Mouse (Mus musculus): ENCODE measurements around the gene Erich6. TPM values are rescaled to one million over a fixed set of nuclear protein-coding genes. Genes with fewer than 3 reads are reported as not detected.

The Erich6 gene
- polyA plus RNA-seq, 1 experiment from 2014 or later, result 0.05 TPM

GRCm38 (mm10) chr3:58678905-58679304 is 41.9 kb upstream of the Erich6 start:
- H3K4me1 ChIP-seq (ENCODE audit: control insufficient read depth, insufficient read depth, low read length), result peaks cover 26% of the 10 kb centered on the region
- H3K9me3 ChIP-seq (replicated peaks; ENCODE audit: control insufficient read depth, low read length), result no peaks in the 10 kb centered on the region
- H3K9ac ChIP-seq (ENCODE audit: low read length), result no peak overlapping the region
- H3K27me3 ChIP-seq (ENCODE audit: control insufficient read depth, insufficient read depth, low read length), result no peaks in the 10 kb centered on the region
- no peak overlapping the region for H3K4me3 ChIP-seq (replicated peaks; ENCODE audit: low read length)
- ATAC-seq (ENCODE audit: insufficient read depth, low FRiP score), result no peak
- 49% methylated on average over 2 of the region's 2 CpGs for WGBS
- H3K36me3 ChIP-seq (ENCODE audit: control insufficient read depth, insufficient read depth, low read length), result no peaks in the 10 kb centered on the region; the same call in 1 of the 2 replicates
- no peak overlapping the region for H3K4me2 ChIP-seq (ENCODE audit: low read depth, low read length)
- H3K27ac ChIP-seq (ENCODE audit: low read length), result no peak overlapping the region

GRCm38 (mm10) chr3:58678384-58678783 is 41.4 kb upstream of the Erich6 start:
- H3K27ac ChIP-seq (ENCODE audit: low read length), result no peak overlapping the region
- no peak overlapping the region for H3K9ac ChIP-seq (ENCODE audit: low read length)
- no peaks in the 10 kb centered on the region for H3K9me3 ChIP-seq (replicated peaks; ENCODE audit: control insufficient read depth, low read length)
- ATAC-seq (ENCODE audit: insufficient read depth, low FRiP score), result no peak
- no peaks in the 10 kb centered on the region; the same call in 1 of the 2 replicates for H3K36me3 ChIP-seq (ENCODE audit: control insufficient read depth, insufficient read depth, low read length)
- no peak overlapping the region for H3K4me2 ChIP-seq (ENCODE audit: low read depth, low read length)
- 58% methylated on average over 8 of the region's 8 CpGs for WGBS
- no peak overlapping the region for H3K4me3 ChIP-seq (replicated peaks; ENCODE audit: low read length)
- peaks cover 23% of the 10 kb centered on the region for H3K4me1 ChIP-seq (ENCODE audit: control insufficient read depth, insufficient read depth, low read length)
- no peaks in the 10 kb centered on the region for H3K27me3 ChIP-seq (ENCODE audit: control insufficient read depth, insufficient read depth, low read length)

- H3K27ac ChIP-seq (ENCODE audit: low read length), result no peak overlapping the region
- H3K4me3 ChIP-seq (replicated peaks; ENCODE audit: low read length), result no peak overlapping the region
- H3K4me1 ChIP-seq (ENCODE audit: control insufficient read depth, insufficient read depth, low read length), result peaks cover 21% of the 10 kb centered on the region
- H3K9ac ChIP-seq (ENCODE audit: low read length), result no peak overlapping the region
- no peaks in the 10 kb centered on the region for H3K9me3 ChIP-seq (replicated peaks; ENCODE audit: control insufficient read depth, low read length)
- ATAC-seq (ENCODE audit: insufficient read depth, low FRiP score), result no peak
- no peaks in the 10 kb centered on the region for H3K27me3 ChIP-seq (ENCODE audit: control insufficient read depth, insufficient read depth, low read length)
- 58% methylated on average over 3 of the region's 3 CpGs for WGBS
- no peaks in the 10 kb centered on the region; the same call in 1 of the 2 replicates for H3K36me3 ChIP-seq (ENCODE audit: control insufficient read depth, insufficient read depth, low read length)
- H3K4me2 ChIP-seq (ENCODE audit: low read depth, low read length), result no peak overlapping the region
Observed at GRCm38 (mm10) chr3:58677615-58678014, 40.6 kb upstream of the Erich6 start.

GRCm38 (mm10) chr3:58673295-58673694 is 36.3 kb upstream of the Erich6 start:
- 86% methylated on average over 5 of the region's 5 CpGs for WGBS
- Histone ChIP-seq H3K36me3 (ENCODE audit: control insufficient read depth, insufficient read depth, low read length) (no peaks in the 10 kb centered on the region; the same call in 1 of the 2 replicates), H3K27me3 (ENCODE audit: control insufficient read depth, insufficient read depth, low read length) (no peaks in the 10 kb centered on the region), H3K9me3 (replicated peaks; ENCODE audit: control insufficient read depth, low read length) (no peaks in the 10 kb centered on the region), H3K4me1 (ENCODE audit: control insufficient read depth, insufficient read depth, low read length) (peaks cover 3% of the 10 kb centered on the region), H3K9ac (ENCODE audit: low read length) (no peak overlapping the region), H3K4me3 (replicated peaks; ENCODE audit: low read length) (no peak overlapping the region), H3K4me2 (ENCODE audit: low read depth, low read length) (no peak overlapping the region), H3K27ac (ENCODE audit: low read length) (no peak overlapping the region)
- ATAC-seq (ENCODE audit: insufficient read depth, low FRiP score), result no peak

GRCm38 (mm10) chr3:58672481-58673183 is 35.6 kb upstream of the Erich6 start:
- H3K27me3 ChIP-seq (ENCODE audit: control insufficient read depth, insufficient read depth, low read length), result no peaks in the 10 kb centered on the region
- no peaks in the 10 kb centered on the region for H3K9me3 ChIP-seq (replicated peaks; ENCODE audit: control insufficient read depth, low read length)
- H3K27ac ChIP-seq (ENCODE audit: low read length), result no peak overlapping the region
- no peak overlapping the region for H3K4me2 ChIP-seq (ENCODE audit: low read depth, low read length)
- H3K4me3 ChIP-seq (replicated peaks; ENCODE audit: low read length), result no peak overlapping the region
- ATAC-seq (ENCODE audit: insufficient read depth, low FRiP score), result no peak
- 56% methylated on average over 4 of the region's 4 CpGs for WGBS
- H3K4me1 ChIP-seq (ENCODE audit: control insufficient read depth, insufficient read depth, low read length), result no peaks in the 10 kb centered on the region
- no peaks in the 10 kb centered on the region; the same call in 1 of the 2 replicates for H3K36me3 ChIP-seq (ENCODE audit: control insufficient read depth, insufficient read depth, low read length)
- no peak overlapping the region for H3K9ac ChIP-seq (ENCODE audit: low read length)

GRCm38 (mm10) chr3:58671616-58672250 is 34.7 kb upstream of the Erich6 start:
- H3K27me3 ChIP-seq (ENCODE audit: control insufficient read depth, insufficient read depth, low read length), result no peaks in the 10 kb centered on the region
- no peaks in the 10 kb centered on the region; the same call in 1 of the 2 replicates for H3K36me3 ChIP-seq (ENCODE audit: control insufficient read depth, insufficient read depth, low read length)
- no peak overlapping the region for H3K4me2 ChIP-seq (ENCODE audit: low read depth, low read length)
- no peaks in the 10 kb centered on the region for H3K4me1 ChIP-seq (ENCODE audit: control insufficient read depth, insufficient read depth, low read length)
- H3K4me3 ChIP-seq (replicated peaks; ENCODE audit: low read length), result no peak overlapping the region
- WGBS, result 45% methylated on average over 6 of the region's 6 CpGs
- no peaks in the 10 kb centered on the region for H3K9me3 ChIP-seq (replicated peaks; ENCODE audit: control insufficient read depth, low read length)
- H3K27ac ChIP-seq (ENCODE audit: low read length), result no peak overlapping the region
- ATAC-seq (ENCODE audit: insufficient read depth, low FRiP score), result no peak
- H3K9ac ChIP-seq (ENCODE audit: low read length), result no peak overlapping the region

GRCm38 (mm10) chr3:58663970-58664369 is 27.0 kb upstream of the Erich6 start:
- H3K36me3 ChIP-seq (ENCODE audit: control insufficient read depth, insufficient read depth, low read length), result no peaks in the 10 kb centered on the region
- no peak overlapping the region for H3K27ac ChIP-seq (ENCODE audit: low read length)
- H3K4me1 ChIP-seq (ENCODE audit: control insufficient read depth, insufficient read depth, low read length), result no peaks in the 10 kb centered on the region
- H3K27me3 ChIP-seq (ENCODE audit: control insufficient read depth, insufficient read depth, low read length), result no peaks in the 10 kb centered on the region
- H3K9me3 ChIP-seq (replicated peaks; ENCODE audit: control insufficient read depth, low read length), result no peaks in the 10 kb centered on the region
- no peak for ATAC-seq (ENCODE audit: insufficient read depth, low FRiP score)
- 88% methylated on average over 7 of the region's 7 CpGs for WGBS
- no peak overlapping the region for H3K9ac ChIP-seq (ENCODE audit: low read length)
- no peak overlapping the region for H3K4me3 ChIP-seq (replicated peaks; ENCODE audit: low read length)
- H3K4me2 ChIP-seq (ENCODE audit: low read depth, low read length), result no peak overlapping the region

GRCm38 (mm10) chr3:58660636-58661035 is 23.6 kb upstream of the Erich6 start:
- no peak for ATAC-seq (ENCODE audit: insufficient read depth, low FRiP score)
- Histone ChIP-seq H3K4me3 (replicated peaks; ENCODE audit: low read length) (no peak overlapping the region), H3K27me3 (ENCODE audit: control insufficient read depth, insufficient read depth, low read length) (no peaks in the 10 kb centered on the region), H3K9me3 (replicated peaks; ENCODE audit: control insufficient read depth, low read length) (no peaks in the 10 kb centered on the region), H3K27ac (ENCODE audit: low read length) (no peak overlapping the region), H3K4me2 (ENCODE audit: low read depth, low read length) (no peak overlapping the region), H3K4me1 (ENCODE audit: control insufficient read depth, insufficient read depth, low read length) (no peaks in the 10 kb centered on the region), H3K9ac (ENCODE audit: low read length) (no peak overlapping the region), H3K36me3 (ENCODE audit: control insufficient read depth, insufficient read depth, low read length) (no peaks in the 10 kb centered on the region)
- WGBS, result 90% methylated on average over 4 of the region's 4 CpGs

GRCm38 (mm10) chr3:58657356-58657755 is 20.3 kb upstream of the Erich6 start:
- no peak overlapping the region for H3K4me2 ChIP-seq (ENCODE audit: low read depth, low read length)
- WGBS, result 22% methylated on average over 2 of the region's 2 CpGs
- no peaks in the 10 kb centered on the region for H3K9me3 ChIP-seq (replicated peaks; ENCODE audit: control insufficient read depth, low read length)
- no peaks in the 10 kb centered on the region for H3K4me1 ChIP-seq (ENCODE audit: control insufficient read depth, insufficient read depth, low read length)
- no peak overlapping the region for H3K9ac ChIP-seq (ENCODE audit: low read length)
- no peak overlapping the region for H3K4me3 ChIP-seq (replicated peaks; ENCODE audit: low read length)
- no peak for ATAC-seq (ENCODE audit: insufficient read depth, low FRiP score)
- no peak overlapping the region for H3K27ac ChIP-seq (ENCODE audit: low read length)
- H3K36me3 ChIP-seq (ENCODE audit: control insufficient read depth, insufficient read depth, low read length), result no peaks in the 10 kb centered on the region
- no peaks in the 10 kb centered on the region for H3K27me3 ChIP-seq (ENCODE audit: control insufficient read depth, insufficient read depth, low read length)
